Mouse (Mus musculus) cerebellum, postnatal 25 days (tissue): ENCODE measurements around the gene Vav3.

ENCODE experiments used
- DNase-seq, 2 experiments: peaks; one replicate each; pipeline ENCODE4 v3.0.0; 2021; ENCODE audit warnings: mixed read lengths in 2 of 2

Gene Vav3

GRCm38 (mm10) chr3:109600699-109601451, 260.4 kb downstream of the Vav3 start:
- DNase-seq = no peak

- no peak for DNase-seq
These were observed 262.3 kb downstream of the Vav3 start for GRCm38 (mm10) chr3:109602753-109603152.

GRCm38 (mm10) chr3:109606121-109606520, 265.7 kb downstream of the Vav3 start:
- no peak for DNase-seq

GRCm38 (mm10) chr3:109621721-109622120, 281.3 kb downstream of the Vav3 start:
- no peak for DNase-seq

- no peak for DNase-seq
These were observed 281.9 kb downstream of the Vav3 start for GRCm38 (mm10) chr3:109622361-109622760.

- DNase-seq = no peak
These were observed 282.4 kb downstream of the Vav3 start for GRCm38 (mm10) chr3:109622816-109623215.

- no peak for DNase-seq
These were observed 283.3 kb downstream of the Vav3 start for GRCm38 (mm10) chr3:109623770-109624169.

- DNase-seq = no peak
These were observed 295.6 kb downstream of the Vav3 start for GRCm38 (mm10) chr3:109636045-109636444.

- DNase-seq = no peak
These were observed 298.9 kb downstream of the Vav3 start for GRCm38 (mm10) chr3:109639386-109639785.

- DNase-seq = no peak
These were observed 300.3 kb downstream of the Vav3 start for GRCm38 (mm10) chr3:109640796-109641195.

GRCm38 (mm10) chr3:109648242-109648641, 307.8 kb downstream of the Vav3 start:
- DNase-seq = no peak

GRCm38 (mm10) chr3:109651479-109651878, 311.0 kb downstream of the Vav3 start:
- no peak for DNase-seq

GRCm38 (mm10) chr3:109652860-109653631, 312.6 kb downstream of the Vav3 start:
- DNase-seq = no peak

GRCm38 (mm10) chr3:109654386-109654785, 313.9 kb downstream of the Vav3 start:
- no peak for DNase-seq

- no peak for DNase-seq
These were observed 331.3 kb downstream of the Vav3 start for GRCm38 (mm10) chr3:109671716-109672115.

GRCm38 (mm10) chr3:109672925-109673324, 332.5 kb downstream of the Vav3 start:
- no peak for DNase-seq

- DNase-seq = no peak
These were observed 339.8 kb downstream of the Vav3 start for GRCm38 (mm10) chr3:109680281-109680680.

- no peak for DNase-seq
These were observed 341.4 kb downstream of the Vav3 start for GRCm38 (mm10) chr3:109681863-109682262.

- DNase-seq = no peak
These were observed 343.3 kb downstream of the Vav3 start for GRCm38 (mm10) chr3:109683608-109684295.

- DNase-seq = no peak
These were observed 350.1 kb downstream of the Vav3 start for GRCm38 (mm10) chr3:109690566-109690965.

- DNase-seq = no peak
These were observed 352.2 kb downstream of the Vav3 start for GRCm38 (mm10) chr3:109692613-109693012.

GRCm38 (mm10) chr3:109701301-109701700, 360.8 kb downstream of the Vav3 start:
- DNase-seq = no peak

GRCm38 (mm10) chr3:109707786-109708460, 367.5 kb downstream of the Vav3 start:
- DNase-seq = peak; percentile 75 to 83
